Mouse (Mus musculus): Measurements from ENCODE around the gene Rpl27a. TPM values are rescaled to one million over a fixed set of nuclear protein-coding genes. Genes with fewer than 3 reads are reported as not detected.

The Rpl27a gene
- 100 to 1,000 TPM; 186 to 194 TPM for total RNA-seq (2023)

DNA sequence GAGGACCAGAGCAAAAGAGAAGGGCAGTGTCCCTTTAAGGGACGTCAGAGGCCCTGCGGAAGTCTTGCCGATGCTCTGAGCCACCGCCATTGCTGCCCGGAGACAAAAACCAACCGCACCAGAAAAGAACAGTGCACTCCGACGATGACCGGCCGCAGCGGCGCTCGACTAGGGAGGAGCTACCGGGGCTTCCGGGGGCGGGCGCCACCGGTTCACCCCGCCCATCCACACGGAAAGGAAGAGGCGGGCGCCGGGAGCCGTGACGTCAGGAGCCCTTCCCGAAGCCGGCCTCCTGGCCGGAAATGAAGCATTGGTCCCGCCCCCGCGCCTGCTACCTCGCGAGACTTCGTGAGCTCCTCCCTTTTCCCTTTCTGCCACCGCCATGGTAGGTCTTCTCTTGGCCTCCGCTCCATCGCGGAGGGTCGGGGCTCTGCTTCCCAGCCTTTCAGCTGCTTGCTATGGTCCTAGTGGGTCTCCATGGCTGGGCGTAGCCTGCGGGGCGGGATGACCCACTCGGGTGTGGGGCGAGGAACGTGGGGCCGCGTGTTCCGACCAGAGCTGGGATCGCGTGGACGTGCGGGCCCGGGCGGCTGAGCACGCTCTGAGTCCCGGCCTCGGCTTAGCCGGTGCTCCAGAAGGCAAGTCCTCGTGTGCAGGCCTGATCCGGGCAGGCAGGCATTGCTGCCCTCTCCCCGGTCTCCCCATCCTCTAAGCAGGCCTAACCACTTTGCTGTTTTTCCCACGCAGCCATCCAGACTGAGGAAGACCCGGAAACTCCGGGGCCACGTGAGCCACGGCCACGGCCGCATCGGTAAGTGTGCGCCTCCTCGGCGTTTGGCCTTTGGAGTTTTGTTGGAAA lies at the start of gene Rpl27a:
Rpl27a (plus strand) TSS at position 310 of the 859 bp plus-strand sequence.

DNA sequence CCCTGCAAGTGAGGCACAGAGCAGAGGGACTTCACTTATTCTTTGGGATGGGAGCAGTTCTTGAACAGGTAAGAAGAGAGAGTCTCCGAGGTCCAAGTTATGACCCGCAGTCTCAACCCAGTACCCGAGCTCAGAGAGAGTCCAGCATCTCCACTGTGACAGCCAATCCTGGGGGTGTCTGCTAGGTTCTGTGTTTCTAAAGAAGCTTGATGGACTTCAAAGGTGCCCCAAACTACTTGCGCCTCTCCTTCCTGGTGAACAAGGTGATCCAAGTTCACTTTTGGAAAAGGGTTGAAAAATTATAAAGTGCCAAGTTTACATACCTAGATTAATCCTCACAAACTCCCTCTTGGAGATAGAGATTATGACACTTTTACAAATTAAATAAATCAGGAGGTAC lies 10.9 kb upstream of the Rpl27a start, which contains the start of gene Trim66:
Trim66 (minus strand) TSS at position 101 of the 400 bp plus-strand sequence.

Other genes starting within 250 kb of the Rpl27a start
- gene Stk33, start 80.1 kb upstream of the Rpl27a start, total RNA-seq (2023) = not detected
- under 1 TPM in 1 of 2 experiments, not detected in 1; 0.22 TPM for gene Trim66, start 11.0 kb upstream of the Rpl27a start, total RNA-seq (2023)
- gene St5, start 184.5 kb downstream of the Rpl27a start, total RNA-seq (2023) = 1 to 10 TPM; 6.9 to 9.2 TPM
- gene Akip1, start 184.5 kb downstream of the Rpl27a start, total RNA-seq (2023) = 10 to 100 TPM in 1 of 2 experiments, 1 to 10 TPM in 1; 9.6 to 13.2 TPM
- not detected for gene BC051019, start 204.7 kb downstream of the Rpl27a start, total RNA-seq (2023)
- gene Ascl3, start 212.6 kb downstream of the Rpl27a start, total RNA-seq (2023) = not detected
- gene Tmem9b, start 233.7 kb downstream of the Rpl27a start, total RNA-seq (2023) = 10 to 100 TPM; 33.8 to 34.8 TPM

Measured in neutrophil, adult 83 days (primary cell).